Mouse (Mus musculus) hindbrain, postnatal 0 days (tissue): ENCODE measurements around the gene Ergic1. TPM values are rescaled to one million over a fixed set of nuclear protein-coding genes. Genes with fewer than 3 reads are reported as not detected.

Source experiments
- ATAC-seq: fragments of 200-750 bp; cut with Nextera tagmentation; 2 replicates; pipeline ENCODE4 v1.8.0; 2017; ENCODE audit warnings: mild to moderate bottlenecking, moderate TSS enrichment, moderate library complexity
- DNase-seq: peaks from one replicate; pipeline ENCODE4 v3.0.0-alpha.2; 2015; ENCODE audit warnings: low spot score
- H3K27ac ChIP-seq: fragments of 300-500 bp; sonication (generic); 2 replicates; pipeline ENCODE4 v1.5.1; 2014; ENCODE audit warnings: mild to moderate bottlenecking
- H3K27me3 ChIP-seq: fragments of 300-500 bp; sonication (generic); 2 replicates; pipeline ENCODE4 v1.6.1; 2014; ENCODE audit warnings: low read length, mixed read lengths; ENCODE audit not compliant: insufficient read depth
- H3K36me3 ChIP-seq: fragments of 300-500 bp; sonication (generic); 2 replicates; pipeline ENCODE4 v1.6.1; 2014; ENCODE audit warnings: low read length, mixed read lengths; ENCODE audit not compliant: insufficient read depth
- H3K4me1 ChIP-seq: fragments of 300-500 bp; sonication (generic); 2 replicates; pipeline ENCODE4 v1.6.1; 2014; ENCODE audit warnings: antibody characterized with exemption, low read length, mixed read lengths; ENCODE audit not compliant: insufficient read depth
- H3K4me2 ChIP-seq: fragments of 300-500 bp; sonication (generic); 2 replicates; pipeline ENCODE4 v1.6.1; 2014; ENCODE audit warnings: low read depth, mild to moderate bottlenecking, low read length, moderate library complexity, mixed read lengths
- H3K4me3 ChIP-seq: fragments of 300-500 bp; sonication (generic); 2 replicates; pipeline ENCODE4 v1.5.1; 2014; ENCODE audit warnings: low read length
- H3K9ac ChIP-seq: fragments of 300-500 bp; sonication (generic); replicated peaks from 2 replicates; pipeline ENCODE4 v1.6.1; 2014; ENCODE audit warnings: mild to moderate bottlenecking, low read length, moderate library complexity, mixed read lengths
- H3K9me3 ChIP-seq: fragments of 300-500 bp; sonication (generic); 2 replicates; pipeline ENCODE4 v1.6.1; 2016; ENCODE audit warnings: low read length, mixed read lengths
- CTCF ChIP-seq: IDR thresholded peaks from 2 replicates; pipeline ENCODE4 v1.5.1; 2016; ENCODE audit warnings: antibody characterized with exemption, control low read depth, low read depth
- WGBS: fragments of 180-500 bp; shearing (Covaris S2); extraction: QIAGEN DNeasy Blood & Tissue Kit; methylation state at CpG from one replicate; pipeline ENCODE4 v1.1.7; 2014; 5-methylcytosine and 5-hydroxymethylcytosine counted together
- polyA plus RNA-seq: library from polyadenylated mRNA; unstranded; fragments of >200 nt; fragmentation: Nextera tagmentation; extraction: Ambion mirVana; gene quantifications from 2 replicates; pipeline ENCODE4 v1.2.1, GENCODE M21; 2015
- total RNA-seq: library from RNA; depleted of rRNA; stranded (reverse); fragments of >200 nt; gene quantifications from 2 replicates; pipeline ENCODE4 v1.2.3, GENCODE M21; 2014

Ergic1 gene
- total and polyA plus RNA-seq, 2 experiments from 2014 or later: 93.5 to 250 TPM

DNA sequence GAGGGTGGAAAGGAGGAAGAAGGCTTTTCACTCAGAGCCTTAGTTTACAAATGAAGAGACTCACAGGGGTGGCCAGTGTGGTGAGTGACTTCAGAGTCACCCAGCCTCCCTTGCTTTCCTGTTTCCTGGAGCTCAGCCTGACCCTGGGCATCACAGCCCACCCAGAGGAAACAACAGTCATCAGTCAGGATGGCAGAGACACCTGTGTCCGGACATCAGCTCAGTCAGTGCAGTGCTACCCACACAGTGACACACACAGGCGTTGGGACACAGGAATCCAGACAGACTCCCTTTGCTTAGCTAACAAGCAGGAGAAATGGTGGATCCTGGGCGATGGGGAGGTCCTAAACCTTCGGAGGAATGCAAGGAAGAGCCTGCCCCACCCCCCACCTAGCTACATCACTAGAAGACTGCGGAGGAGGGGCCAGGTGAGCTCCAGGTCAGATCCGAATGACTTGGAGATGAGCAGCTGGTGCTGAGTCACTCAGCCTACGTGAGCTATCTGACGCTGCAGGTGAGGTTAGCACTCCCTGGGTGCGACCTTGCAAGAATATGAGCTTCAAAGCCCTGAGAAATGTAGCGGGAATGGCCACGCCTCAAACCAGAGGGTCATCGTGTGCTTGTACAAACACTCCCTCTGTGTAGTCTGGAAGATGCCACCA is 12.0 kb upstream of the Ergic1 start:
- ATAC-seq (no peak), DNase-seq (no peak)
- no peaks in the 10 kb centered on the region for H3K9me3 ChIP-seq
- H3K4me2 ChIP-seq: no peak overlapping the region
- no peaks in the 10 kb centered on the region; the same call in 1 of the 2 replicates for H3K4me1 ChIP-seq
- H3K4me3 ChIP-seq: no peak overlapping the region
- H3K9ac ChIP-seq: no peak overlapping the region
- WGBS: 18% methylated on average over 12 of the region's 12 CpGs
- no peaks in the 10 kb centered on the region for H3K27me3 ChIP-seq
- no peaks in the 10 kb centered on the region for H3K36me3 ChIP-seq
- no peak overlapping the region for H3K27ac ChIP-seq
- no peak for TF ChIP-seq CTCF

DNA sequence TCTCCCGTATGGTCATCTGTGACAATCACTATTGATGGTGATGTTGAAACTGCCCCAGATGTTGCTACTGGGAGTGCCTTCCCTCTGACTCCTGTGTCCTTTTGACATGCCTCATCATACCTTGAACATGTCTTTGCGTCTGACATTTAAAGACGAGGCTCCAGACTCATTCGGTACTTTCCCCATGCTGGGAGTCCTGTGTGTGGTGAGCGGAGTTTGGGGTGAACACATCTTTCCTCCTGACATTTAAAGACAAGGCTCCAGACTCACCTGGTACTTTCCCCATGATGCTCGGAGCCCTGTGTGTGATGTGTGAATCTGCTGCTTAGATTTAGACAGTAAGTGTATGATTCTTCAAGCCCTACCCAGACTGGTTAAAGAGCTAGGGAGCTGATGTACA is 10.2 kb upstream of the Ergic1 start:
- Histone ChIP-seq H3K4me3 (no peak overlapping the region), H3K9me3 (no peaks in the 10 kb centered on the region), H3K4me2 (no peak overlapping the region), H3K4me1 (no peaks in the 10 kb centered on the region; the same call in 1 of the 2 replicates), H3K27me3 (no peaks in the 10 kb centered on the region), H3K9ac (no peak overlapping the region), H3K27ac (no peak overlapping the region), H3K36me3 (no peaks in the 10 kb centered on the region)
- no peak for ATAC-seq
- no peak for TF ChIP-seq CTCF
- WGBS: 84% methylated on average over 6 of the region's 6 CpGs
- DNase-seq: no peak

DNA sequence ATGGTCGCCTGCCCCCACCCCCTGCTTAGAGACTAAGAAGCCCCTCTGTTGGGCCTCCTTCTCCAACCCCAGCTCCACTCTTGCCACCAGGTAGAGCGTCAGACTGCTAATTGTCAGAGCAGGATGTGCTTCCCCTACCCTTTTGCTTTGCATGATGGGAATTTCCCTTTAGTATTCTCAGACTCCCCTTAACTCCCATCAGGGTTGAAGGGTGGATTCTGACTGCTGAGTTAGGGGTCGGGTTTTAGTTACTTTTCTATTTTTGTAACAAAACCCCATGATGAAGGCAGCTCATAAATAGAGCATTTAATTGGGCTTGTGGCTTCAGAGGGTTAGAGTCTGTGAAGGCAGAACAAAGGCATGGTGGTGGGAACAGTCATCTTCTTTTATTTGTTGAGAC is 8.3 kb upstream of the Ergic1 start:
- ATAC-seq (no peak), DNase-seq (no peak)
- H3K27ac ChIP-seq: no peak overlapping the region
- H3K9ac ChIP-seq: no peak overlapping the region
- no peaks in the 10 kb centered on the region for H3K9me3 ChIP-seq
- H3K36me3 ChIP-seq: no peaks in the 10 kb centered on the region
- WGBS: 69% methylated on average over 3 of the region's 3 CpGs
- no peaks in the 10 kb centered on the region; the same call in 1 of the 2 replicates for H3K4me1 ChIP-seq
- H3K27me3 ChIP-seq: no peaks in the 10 kb centered on the region
- no peak overlapping the region for H3K4me2 ChIP-seq
- TF ChIP-seq CTCF: no peak
- H3K4me3 ChIP-seq: no peak overlapping the region

DNA sequence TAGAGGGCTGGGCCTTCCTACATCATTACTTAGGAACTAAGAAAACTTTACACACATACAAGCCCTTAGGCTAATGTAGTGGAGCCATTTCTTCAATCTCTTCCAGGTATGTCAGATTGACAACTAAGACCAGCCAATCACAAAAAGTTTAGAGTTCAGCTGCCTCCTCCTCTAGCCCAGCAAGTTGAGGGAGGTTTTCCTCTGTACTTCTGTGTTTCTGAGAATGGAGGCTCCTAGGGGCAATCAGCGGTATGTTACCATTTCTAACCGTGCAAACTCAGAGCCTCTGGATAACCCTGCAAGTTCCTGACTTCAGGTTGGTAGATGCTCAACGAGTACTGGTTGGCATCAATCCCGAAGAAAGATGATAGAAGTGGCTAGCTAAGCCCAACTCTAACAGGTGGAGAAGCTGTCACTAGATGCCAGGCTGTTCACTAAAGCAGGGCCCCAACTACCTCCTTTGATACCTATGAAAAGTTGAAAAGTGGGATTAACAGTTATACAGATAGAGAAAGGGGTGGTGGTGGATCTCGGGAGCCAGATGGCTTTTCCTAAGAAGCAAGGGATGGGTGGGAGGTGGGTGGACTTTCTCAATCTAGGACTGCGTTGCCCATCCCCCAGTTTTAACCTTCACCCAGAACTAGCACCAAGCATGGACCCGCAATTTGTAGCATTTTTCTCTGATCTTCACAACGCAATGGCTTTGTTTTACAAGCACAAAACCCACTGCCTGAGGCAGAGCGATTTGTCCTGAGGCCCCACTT is 581 bp upstream of the Ergic1 start:
- ATAC-seq (peak; percentile 30; the same call in 1 of the 2 replicates), DNase-seq (no peak)
- Histone ChIP-seq H3K9me3 (no peaks in the 10 kb centered on the region), H3K36me3 (no peaks in the 10 kb centered on the region), H3K27ac (peak overlapping the region; percentile 86), H3K4me2 (peak overlapping the region; percentile 96), H3K4me3 (peak overlapping the region; percentile 71), H3K9ac (peak overlapping the region; percentile 86), H3K27me3 (no peaks in the 10 kb centered on the region), H3K4me1 (peaks cover 20% of the 10 kb centered on the region)
- TF ChIP-seq CTCF: no peak
- WGBS: 30% methylated on average over 9 of the region's 9 CpGs

GRCm38 (mm10) chr17:26561651-26562181 is 427 bp downstream of the Ergic1 start, which contains the start of gene Dusp1:
TSS of gene Dusp1 (minus strand) at chr17:26562128.
- Histone ChIP-seq H3K36me3 (no peaks in the 10 kb centered on the region), H3K9ac (peak within 1 kb of the TSS; percentile 86), H3K4me1 (peaks cover 20% of the 10 kb centered on the region), H3K4me2 (peak within 1 kb of the TSS; percentile 96), H3K9me3 (no peaks in the 10 kb centered on the region), H3K27me3 (no peaks in the 10 kb centered on the region), H3K4me3 (peak within 1 kb of the TSS; percentile 71), H3K27ac (peak within 1 kb of the TSS; percentile 86)
- no peak for TF ChIP-seq CTCF
- under 1% methylated on average over 25 of the region's 25 CpGs for WGBS
- ATAC-seq: peak; percentile 84
- peak; percentile 9 for DNase-seq

- Histone ChIP-seq H3K27me3 (no peaks in the 10 kb centered on the region), H3K4me1 (peaks cover 20% of the 10 kb centered on the region), H3K27ac (peak overlapping the region; percentile 86; the same call in 1 of the 2 replicates), H3K4me2 (peak overlapping the region; percentile 96), H3K36me3 (no peaks in the 10 kb centered on the region), H3K9ac (peak overlapping the region; percentile 86), H3K4me3 (peak overlapping the region; percentile 71), H3K9me3 (no peaks in the 10 kb centered on the region)
- 64% methylated on average over 4 of the region's 4 CpGs for WGBS
- DNase-seq (no peak), ATAC-seq (no peak)
- TF ChIP-seq CTCF: no peak
Observed at GRCm38 (mm10) chr17:26562292-26562691, 1.0 kb downstream of the Ergic1 start.
